Mouse (Mus musculus) Muller cell, postnatal 12 days (primary cell): ENCODE results near the gene Kif6.

ENCODE experiments used
- DNase-seq: peaks from one replicate; pipeline ENCODE4 v3.0.0-alpha.2; 2015; ENCODE audit errors: inconsistent ontology term

Gene Kif6

DNA sequence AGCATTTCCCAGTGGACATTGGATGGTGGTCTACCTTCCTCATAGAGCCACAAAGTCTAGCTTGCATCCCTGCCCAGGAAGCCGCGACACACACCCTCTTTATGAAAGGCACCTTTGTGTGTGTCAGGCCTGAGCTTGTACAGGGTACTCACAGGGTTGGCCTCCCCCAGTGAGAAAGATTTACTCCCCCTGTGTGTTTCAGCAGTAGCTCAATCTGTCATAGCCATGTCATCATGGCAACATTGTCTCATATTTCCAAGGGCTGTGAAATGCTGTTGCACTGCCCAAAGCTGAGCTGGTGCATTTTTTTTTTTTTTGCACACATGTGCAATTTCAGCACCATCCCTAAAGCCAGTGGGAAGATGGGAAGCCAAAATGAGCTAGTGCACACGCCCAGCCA, 224.3 kb downstream of the Kif6 start:
- DNase-seq = no peak

GRCm38 (mm10) chr17:49851210-49851609, 236.3 kb downstream of the Kif6 start:
- DNase-seq = peak; percentile 89

DNA sequence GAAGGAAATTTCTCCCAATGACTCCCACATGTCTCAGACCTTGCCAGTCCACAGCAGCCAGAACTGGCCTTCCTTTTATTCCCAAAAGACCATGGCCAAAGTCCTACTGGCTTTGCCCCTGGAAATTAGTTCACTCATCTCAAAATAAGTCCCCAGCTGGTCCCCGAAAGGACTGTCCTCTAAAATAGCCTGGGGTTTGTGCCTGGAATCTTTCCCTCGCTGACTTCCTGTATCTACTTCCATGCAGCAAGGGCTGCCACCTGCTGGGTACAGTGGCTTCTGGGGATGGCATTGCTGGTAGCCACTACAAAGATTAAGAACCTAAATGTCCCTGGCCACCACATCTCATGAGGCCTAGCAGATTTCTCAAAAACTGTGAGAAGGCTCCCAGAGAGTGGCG, 237.2 kb downstream of the Kif6 start:
- peak; percentile 52 for DNase-seq

GRCm38 (mm10) chr17:49855785-49856184, 240.8 kb downstream of the Kif6 start:
- peak; percentile 66 for DNase-seq

- DNase-seq = no peak
These were observed 245.3 kb downstream of the Kif6 start for GRCm38 (mm10) chr17:49860057-49860816.

DNA sequence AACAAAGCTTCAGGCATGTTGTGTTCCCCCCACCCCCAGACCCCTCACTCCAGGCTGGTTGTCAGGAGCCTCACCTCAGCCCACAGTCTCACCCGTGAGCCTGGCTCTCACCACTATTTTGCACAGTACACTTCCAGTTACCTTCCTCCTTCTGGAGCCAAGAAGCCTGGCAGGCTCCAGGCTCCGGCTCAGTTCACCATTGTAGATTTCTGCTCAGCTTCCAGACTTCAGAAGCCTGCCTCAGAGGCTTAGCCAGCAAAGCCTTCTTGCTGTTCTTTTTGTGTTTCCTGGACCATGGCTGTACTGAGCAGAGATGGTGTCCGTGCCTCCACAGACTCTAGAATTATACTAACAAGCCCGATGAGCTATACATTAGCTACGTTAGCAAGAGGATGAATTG, 248.7 kb downstream of the Kif6 start:
- no peak for DNase-seq

GRCm38 (mm10) chr17:49865604-49866003, 250.7 kb downstream of the Kif6 start:
- DNase-seq = no peak

GRCm38 (mm10) chr17:49866653-49867215, 251.8 kb downstream of the Kif6 start:
- DNase-seq = no peak

GRCm38 (mm10) chr17:49867321-49868137, 252.6 kb downstream of the Kif6 start:
- DNase-seq = peak; percentile 28

DNA sequence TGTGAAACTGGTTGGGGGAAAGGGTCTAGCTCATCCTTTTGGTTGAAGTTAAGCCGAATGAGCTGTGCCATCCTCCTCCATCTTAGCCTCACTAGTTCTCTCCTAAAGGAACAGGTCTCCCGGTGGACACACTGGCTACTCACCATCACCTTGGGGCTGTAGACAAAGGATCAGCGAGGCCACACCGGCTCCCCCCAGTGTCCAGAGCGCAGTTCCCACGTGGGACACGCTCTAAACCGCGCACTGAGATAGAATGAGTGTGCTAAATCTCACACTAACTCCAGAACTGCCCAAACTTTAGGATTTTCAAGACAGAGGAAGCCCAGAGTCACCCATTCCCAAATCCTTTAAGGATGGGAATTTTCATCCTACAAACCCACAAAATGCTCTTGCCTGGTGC, 254.3 kb downstream of the Kif6 start:
- no peak for DNase-seq

GRCm38 (mm10) chr17:49872305-49872704, 257.4 kb downstream of the Kif6 start:
- no peak for DNase-seq

DNA sequence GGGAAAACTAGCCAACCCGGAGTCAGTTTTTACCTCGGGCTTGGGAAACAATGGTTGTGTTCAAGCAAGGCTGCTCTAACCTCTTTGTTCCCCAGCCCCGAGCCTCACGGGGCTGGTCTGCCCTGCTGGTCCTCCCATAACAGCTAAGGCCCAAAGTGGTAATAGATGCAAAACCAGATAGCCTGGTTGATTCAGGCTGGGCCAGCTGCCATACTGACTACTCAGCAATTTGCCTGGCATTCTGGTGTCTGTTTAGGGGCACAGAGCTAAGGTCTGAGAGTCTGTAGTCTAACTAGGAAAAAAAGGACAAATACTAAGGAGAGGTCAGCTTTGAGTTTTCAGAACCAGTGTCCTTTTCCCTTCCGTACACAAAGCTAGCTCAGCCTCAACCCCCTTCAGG, 259.8 kb downstream of the Kif6 start:
- peak; percentile 67 for DNase-seq

DNA sequence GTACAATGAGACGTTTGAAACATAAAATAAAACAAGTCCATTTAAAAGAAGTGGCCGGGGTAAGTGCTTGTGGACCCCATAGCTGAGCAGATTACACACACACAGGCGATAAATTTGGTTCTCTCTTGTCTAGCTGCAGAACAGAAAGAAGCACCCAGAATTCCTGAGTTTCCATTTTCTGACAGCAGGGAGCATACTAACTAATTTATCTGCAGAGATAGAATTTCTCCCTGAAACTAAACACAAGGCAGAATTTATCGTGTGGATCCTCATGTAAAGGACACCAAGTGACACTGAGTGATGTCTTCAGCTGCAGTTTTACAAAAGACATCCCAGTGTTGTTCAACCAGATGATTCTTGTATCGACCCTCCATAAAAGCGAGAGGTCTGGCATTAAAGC, 260.5 kb downstream of the Kif6 start:
- DNase-seq = peak; percentile 27

DNA sequence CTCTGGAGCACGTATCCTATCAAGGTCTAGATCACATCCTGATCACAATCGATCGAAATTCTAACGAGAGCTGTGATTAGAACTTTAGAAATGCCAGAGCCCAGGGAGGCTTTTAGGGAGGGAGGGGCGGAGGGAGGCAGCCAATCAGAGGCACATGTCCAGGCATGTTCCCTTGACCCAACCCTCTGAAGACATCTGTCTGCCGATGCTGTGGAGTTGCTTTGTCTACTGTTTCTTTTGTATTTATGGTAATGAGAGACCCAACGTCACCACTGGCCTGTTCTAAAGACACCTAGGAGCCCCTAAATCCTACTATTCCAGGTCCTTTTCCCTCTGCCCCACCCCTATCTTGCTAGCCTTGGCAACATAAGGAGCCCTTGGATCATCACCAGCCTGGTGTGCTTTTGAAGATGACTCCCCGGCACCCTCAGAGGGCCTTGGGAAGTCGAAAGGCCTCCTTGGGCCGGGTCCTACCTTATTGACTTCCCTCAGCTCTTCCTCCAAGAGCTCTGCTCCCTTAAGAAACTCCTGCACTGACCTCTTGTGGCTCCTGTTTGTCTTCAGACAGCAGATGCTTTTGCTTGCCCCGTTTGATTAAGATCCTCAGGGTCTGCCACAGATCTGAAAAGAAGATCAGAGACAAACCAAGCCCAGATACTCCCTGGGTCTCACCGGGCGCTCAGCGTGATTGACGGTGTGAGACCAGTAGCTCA, 261.2 kb downstream of the Kif6 start:
- peak; percentile 41 for DNase-seq

- DNase-seq = no peak
These were observed 266.2 kb downstream of the Kif6 start for GRCm38 (mm10) chr17:49880919-49881744.

DNA sequence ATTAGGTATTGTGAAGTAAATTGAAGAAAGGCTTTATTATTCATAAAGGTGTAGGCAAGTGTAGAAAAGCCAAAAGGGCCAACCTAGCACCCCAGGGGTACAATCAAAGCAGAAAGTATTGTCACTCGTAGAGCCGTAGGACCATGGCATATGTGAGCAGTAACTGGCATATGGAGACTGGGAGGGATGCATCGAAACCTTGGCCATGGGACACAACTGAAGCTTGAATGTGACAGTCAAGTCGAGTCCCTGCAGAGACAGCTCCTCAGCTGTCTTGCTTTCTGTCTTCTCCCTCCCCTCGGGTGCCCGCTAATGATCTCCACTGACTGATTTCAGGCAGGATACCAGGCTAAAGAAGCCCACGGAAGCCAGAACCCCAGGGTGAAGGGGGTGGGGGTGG, 266.9 kb downstream of the Kif6 start:
- no peak for DNase-seq

DNA sequence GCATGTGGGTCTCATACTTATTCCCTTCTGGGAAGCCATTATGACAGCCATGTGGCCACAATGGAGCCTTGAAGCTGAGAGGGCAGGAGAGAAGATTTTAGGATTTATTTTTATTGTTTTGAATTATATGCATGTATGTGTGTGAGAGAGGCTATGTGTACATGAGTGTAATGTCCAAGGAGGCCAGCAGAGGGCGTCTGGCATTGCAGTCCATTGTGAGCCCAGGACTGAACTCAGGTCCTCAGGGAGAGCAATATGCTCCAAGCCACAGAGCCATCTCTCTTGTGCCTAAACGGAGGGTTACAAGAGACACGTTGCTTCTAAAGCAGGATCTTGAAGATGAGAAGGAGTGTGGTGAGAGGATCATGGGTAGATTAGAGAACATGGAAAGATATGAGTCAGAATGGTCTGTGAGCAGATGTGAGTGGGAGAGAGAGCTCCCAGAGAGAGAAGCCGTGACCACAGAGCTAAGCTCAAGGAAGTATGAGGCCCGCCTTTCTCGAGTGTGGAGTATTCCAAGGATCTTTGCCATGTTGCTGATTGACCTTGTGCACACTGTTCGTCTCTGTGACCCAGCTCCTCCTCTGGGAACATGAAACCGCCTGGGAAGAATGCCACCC, 268.3 kb downstream of the Kif6 start:
- DNase-seq = no peak

- peak; percentile 69 for DNase-seq
These were observed 270.1 kb downstream of the Kif6 start for GRCm38 (mm10) chr17:49885035-49885434.

- DNase-seq = no peak
These were observed 274.7 kb downstream of the Kif6 start for GRCm38 (mm10) chr17:49889629-49890028.

DNA sequence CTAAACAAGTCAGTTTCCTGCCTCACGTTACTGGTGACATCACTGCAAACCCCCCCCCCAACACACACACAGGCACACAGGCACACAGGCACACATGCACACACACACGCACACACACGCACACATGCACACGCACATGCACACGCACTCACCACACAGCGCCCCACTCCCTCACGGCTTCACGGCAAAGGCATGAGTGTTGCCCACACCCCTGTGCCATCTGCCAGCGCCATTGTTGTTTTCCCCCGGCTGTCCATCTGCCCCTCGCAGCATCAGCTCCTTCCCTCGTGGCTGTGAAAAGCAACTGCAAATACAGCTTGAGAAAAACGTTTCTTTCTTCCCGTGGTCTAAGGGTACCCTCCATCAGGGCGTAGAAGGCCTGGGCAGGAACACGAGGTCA, 275.9 kb downstream of the Kif6 start:
- DNase-seq = no peak

- no peak for DNase-seq
These were observed 277.5 kb downstream of the Kif6 start for GRCm38 (mm10) chr17:49892390-49892789.
